Mouse (Mus musculus) cerebellum, adult 9-10 months (tissue): ENCODE measurements around the gene Rasl10b.

Experiments
- DNase-seq: peaks from one replicate; pipeline ENCODE4 v3.0.0; 2022

Rasl10b gene

DNA sequence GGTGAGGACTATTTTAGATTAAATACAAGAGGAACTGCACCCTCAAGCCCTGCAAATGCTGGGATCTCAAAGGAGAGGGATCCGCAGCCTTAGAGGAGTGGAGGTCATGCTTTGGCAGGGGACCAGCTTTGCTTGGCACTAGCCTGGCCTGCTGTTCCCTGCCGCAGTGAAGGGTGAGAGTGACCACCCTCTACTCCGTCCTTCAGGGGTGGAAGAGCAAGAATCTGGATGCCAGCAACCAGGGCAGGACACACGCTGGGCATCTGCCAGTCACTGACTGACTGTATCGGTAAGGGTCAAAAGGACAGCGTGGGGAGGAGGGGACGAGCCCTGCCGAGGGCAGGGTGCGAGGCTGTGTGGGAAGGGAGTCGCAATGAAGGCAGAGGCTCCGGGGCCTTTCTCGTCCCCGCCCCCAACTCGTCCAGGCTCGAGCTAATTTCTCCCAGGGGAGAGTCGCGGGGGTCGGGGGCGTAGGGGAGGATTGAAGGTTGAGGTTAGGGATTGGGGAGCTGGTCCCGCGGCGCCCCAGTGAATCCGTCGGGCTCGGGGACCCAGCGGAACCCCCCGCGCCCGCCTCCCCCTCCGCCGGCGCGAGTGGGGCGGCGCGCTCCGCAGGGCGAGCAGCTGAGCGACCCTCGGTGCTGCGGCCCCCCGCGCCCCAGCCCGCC lies at the start of gene Rasl10b:
Gene Rasl10b, plus strand, starts transcription at position 51 of the 668 bp plus-strand sequence.
- peak; percentile 68 for DNase-seq

DNA sequence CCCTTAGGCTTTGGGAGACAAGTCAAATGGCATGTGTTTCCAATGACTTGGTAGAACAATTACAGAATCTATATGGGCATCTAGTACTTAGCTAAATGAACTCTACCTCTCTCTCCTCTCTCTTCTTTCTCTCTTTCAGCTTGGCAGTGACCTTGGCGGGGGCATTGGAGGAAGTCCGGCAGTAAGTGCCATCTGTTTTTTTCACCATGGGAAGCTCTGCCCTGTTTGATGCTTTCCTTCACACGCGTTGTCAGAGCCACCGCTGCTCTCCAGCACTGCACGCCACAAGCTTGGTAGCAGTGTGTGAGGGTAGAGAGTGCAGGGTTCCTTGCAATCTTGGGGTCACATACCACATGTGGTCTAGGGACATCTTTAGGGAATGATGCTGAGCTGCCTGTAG lies 44.3 kb upstream of the Rasl10b start:
- peak; percentile 36 for DNase-seq

DNA sequence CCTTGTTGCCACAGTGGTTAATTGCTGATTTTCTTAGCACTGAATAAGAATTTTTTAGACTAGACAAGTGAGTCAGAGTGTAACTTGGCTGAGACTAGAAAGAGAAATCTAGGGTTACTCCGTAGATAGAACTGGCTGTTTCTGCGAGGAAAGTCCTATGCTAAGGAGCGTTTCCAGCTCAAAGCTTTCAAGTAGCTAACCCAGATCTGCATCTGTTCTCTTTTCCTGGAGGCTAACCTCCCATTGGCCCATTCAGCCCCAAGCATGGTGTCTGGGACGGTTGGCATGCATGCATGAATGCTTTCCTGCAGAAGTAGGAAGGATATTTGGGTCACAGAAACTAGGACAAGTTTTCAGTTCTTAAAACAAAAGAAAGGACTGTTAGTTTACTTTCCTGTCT lies 37.7 kb upstream of the Rasl10b start:
- peak; percentile 51 for DNase-seq

DNA sequence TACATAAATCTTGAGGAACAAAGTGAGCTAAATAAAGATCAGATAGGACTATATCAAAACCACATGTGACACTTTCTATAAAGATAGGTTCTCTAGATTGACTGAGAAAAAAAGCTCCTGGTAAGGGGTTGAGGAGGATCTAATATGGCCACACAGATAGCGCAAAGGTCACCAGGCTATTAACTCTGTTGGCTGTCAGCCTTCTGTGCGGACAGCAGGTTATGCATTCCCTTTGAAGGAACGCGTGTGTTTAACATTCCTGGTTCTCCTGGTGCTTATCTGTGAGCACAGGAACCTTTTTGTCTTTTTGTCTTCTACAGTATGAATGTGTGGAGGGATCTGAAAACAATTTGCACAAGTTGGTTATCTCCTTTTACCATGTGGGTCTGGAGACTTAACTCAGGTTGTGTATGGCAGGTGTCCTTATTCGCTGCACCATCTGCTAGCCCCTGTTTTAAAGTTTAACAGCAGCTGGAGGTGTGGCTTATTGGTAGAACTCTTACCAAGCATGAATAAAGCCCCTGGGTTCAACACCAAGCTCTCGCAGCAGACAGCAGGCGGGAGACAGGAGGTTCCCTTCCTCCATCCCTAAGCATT lies 29.1 kb upstream of the Rasl10b start:
- DNase-seq: no peak

DNA sequence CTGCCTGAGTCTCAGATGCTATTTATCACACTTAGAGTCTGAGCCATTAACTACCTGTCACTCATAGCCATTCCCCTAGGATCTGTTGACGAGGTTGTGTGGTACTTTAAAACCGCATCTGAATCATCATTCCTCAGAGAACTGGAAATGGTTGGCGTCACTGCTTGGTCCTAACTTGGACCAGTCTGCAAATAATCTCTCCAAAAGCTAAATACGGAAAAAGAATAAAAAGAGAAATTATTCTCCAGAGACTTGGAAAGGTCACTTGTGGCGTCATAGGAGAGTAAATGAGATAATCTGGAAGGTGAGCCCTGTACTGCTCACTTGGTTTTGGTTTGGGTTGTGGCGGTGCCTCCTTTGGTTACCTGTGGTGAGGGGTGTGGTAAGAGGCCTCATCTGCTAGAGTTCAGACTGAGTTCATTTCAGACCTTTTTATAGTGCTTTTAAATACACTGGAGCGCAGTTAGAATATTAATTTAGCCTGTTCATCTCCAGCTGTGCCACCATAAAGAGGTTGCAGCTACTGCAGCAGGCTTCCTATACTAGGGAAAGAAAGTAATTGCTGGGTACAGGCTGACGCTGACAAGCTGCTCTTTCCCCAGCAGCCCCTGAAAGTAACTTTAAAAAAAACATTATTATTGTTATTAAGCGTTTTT lies 25.9 kb upstream of the Rasl10b start:
- DNase-seq: no peak

DNA sequence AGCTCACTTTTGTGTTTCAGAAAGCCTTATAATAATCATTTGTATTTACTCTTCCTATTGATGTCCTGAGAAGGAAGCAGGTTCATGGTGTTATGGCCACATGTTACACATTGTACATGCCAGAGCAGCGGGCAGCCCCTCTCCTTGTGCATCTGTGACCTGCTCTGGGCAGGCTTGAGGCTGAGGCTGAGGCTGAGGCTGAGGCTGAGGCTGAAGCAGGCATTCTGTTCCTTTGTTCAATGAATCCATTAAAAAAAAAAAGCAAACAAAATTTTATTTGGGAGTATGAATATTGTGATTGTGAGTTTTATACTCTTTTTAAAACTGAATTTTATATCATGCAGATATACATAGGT lies 25.4 kb upstream of the Rasl10b start:
- DNase-seq: no peak

DNA sequence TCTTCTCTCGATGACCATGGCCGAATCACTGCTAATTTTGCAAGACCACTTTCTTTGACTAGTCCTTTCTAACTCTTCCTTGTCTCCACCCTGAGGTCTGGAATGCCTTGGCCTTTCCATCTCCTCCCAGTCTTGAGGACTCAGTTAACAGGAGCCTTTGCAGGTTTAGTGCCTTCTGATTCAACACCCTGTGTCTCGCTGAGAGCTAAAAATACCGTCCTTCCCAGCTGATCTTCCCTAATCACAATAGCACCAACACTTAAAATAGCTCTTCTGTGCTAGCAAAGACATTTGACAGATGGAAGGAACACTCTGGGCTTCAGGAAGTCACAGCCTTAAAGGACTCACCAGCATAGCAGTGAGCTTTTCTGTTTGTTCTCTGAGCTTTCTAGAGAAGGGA lies 15.9 kb upstream of the Rasl10b start:
- DNase-seq: peak; percentile 47

DNA sequence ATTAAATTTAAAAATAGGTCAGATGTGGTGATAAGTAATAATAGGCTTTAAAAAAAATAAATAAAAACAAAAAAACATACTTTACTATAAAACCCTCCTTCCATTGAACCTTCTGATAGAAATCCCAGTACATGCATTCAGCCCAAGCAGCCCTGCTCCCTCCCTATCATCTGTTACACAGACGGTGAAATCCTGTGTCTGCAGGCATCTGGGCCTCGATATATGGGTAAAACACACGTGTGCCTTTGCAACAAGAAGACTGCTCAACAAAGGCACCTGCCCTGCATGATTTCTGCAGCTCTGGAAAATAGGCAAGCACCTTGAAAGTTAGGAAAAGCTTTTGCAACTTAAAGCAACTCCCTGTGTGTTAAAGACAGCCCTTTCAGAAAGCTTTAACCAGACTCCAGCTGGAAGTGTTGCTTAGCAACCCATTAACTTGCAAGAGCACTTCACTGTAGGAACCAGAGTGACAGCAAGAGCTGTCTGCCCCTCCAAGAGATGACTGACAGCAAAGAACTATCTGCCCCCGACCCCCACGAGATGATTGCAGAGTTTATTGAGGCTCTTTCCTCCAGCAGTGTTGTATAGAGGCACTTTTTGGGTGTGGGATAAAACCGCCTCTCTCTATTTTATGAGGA lies 14.0 kb upstream of the Rasl10b start:
- DNase-seq: no peak

DNA sequence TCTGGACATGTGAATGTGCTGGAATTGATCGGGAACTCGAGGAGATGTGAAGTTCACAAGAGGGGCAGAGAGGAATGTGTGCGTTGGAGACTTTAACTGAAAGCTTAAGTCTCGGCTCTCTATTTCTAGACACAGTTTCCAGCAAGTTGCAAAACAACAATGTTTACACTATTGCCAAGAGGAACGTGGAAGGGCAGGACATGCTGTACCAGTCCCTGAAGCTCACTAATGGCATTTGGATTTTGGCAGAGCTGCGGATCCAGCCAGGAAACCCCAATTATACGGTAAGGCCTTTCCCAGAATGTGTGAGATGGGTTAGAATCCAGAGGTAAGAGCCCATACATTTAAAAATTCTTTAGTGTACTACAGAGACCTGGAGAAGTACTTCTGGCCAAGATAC lies 11.3 kb upstream of the Rasl10b start:
- DNase-seq: no peak

DNA sequence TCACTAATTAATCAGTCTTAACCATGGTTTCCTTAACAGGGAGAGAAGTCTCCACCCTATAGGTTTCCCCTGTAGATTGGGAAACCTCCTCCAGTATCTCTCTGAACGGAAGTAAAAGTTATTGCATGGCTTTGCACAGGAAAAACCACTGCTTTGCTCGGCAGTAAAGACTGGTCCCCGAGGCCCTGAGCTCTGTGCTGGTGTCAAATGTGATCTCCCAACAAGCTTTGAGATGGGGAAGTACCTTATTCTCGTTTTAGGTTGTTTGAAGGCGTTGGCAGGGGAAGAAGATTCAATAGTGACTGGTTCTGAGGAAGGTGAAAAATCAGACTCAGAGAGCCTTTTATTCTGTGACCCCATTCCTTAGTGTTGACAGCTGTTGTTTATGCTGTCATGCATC lies 10.2 kb upstream of the Rasl10b start:
- DNase-seq: no peak

DNA sequence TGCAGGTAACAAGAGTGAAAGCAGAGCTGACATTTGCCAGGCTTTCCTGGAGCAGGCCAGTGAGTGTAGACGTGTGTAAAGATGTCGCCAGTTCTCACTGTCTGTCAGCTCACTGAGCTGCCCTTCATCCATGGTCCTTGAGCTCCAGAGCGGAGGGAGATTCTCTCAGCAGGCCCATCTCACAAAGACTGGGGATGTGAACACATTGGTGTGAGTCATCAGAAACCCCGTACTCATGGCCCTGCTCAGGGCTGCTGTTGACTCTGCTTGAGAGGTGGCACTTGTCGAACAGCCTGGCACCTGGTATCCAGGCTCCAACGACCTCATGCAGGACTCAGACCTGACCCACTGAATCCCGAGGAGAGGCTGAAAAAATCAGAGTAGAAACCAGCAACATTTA lies 5.2 kb upstream of the Rasl10b start:
- no peak for DNase-seq

DNA sequence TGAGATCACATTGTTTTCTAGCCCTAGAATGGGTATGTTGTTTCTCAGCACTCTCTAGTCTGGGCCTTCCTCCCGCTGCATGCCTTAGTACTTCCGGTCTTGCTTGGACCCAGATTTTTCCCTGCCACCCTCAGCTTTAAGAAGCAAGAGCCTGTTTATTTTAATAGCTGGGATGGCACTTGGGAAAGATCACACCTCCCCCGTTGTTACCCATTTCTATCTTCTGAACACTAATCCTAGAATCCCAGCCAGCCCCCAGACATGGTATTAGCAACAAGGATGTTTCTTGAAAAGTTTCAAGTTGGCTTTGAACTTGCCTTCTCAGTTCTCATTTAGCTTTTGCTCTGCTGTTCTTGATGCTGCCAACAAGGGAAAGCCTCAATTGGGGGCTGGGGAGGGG lies 2.5 kb upstream of the Rasl10b start:
- DNase-seq: no peak

DNA sequence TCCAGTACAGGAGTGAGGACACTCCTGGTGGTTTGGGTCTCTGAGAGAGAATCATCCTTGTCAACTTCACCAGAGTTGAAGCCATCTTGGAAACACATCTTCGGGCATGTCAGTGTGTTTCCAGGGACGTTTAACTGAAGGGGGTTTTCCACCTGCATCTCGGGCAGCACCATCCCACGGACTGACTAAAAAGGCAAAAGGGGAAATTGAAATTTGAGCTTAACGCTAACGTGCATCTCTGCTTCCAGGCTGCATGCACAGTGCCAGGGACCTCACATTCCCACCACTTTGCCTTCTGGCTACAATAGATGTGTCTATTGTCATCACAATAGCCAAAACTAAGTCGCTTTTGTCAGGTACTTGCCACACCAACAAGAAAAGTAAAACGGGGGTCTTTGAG lies 695 bp upstream of the Rasl10b start:
- no peak for DNase-seq

DNA sequence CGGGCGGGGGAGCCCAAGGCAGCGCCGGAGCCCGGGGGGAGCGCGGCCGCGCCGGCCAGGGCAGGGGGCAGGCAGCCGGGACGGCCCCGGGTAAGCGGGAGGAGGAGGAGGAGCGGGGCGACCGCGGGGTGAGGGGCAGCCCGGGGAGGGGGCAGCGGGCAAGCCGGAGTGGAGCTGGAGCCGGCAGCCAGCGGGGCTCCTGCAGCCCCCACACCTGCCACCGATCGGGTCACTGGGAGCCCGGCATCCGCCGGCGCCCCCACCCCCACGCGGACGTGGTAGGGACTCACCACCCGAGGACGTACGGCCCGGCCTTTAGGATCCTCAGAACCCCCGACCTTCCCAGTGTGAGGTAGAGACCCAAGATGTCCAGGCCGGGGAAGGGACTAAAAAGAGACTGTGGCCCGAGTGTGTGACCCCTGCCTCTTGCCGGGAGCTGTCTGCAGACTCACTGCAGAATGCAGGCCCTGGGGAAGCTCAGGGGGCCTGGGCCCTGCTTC lies 905 bp downstream of the Rasl10b start:
- no peak for DNase-seq

DNA sequence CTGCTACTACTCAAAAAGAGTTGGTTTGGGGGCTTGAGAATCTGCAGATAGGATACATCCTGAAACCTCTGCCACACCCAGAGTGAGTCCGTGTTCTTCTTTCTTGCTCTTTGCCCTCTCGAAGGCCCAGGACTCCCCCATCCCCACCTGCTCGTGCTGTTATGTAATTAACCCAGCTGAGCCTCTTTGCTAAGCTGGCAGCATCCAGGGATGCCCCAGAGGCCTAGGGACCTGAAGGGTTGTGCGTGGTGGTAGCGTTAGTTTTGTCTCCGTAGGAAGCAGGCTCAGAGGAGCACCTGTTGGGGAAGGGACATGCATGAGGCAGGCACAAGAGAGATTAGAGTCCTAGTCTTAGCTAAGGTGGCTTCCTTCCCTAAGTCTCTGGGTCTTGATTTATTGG lies 1.6 kb downstream of the Rasl10b start:
- no peak for DNase-seq

DNA sequence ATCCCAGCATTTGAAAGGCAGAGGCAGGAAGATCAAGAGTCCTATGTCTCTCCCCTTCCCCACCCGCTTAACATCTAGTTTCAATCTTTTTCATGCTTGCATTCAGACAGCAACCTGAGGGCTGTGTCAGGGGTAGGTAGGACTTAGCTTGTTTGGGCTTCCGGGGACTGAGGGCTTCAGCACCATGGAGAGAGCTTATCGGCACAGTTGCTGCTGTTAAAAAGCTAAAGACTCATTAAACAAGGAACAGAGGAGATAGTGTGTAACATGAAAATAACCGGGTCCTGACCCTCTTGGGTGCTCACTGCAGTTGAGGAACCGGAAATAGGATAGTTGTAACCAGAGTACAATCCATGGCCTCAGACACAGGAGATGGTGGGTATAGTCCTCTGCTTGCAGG lies 8.1 kb downstream of the Rasl10b start:
- no peak for DNase-seq

DNA sequence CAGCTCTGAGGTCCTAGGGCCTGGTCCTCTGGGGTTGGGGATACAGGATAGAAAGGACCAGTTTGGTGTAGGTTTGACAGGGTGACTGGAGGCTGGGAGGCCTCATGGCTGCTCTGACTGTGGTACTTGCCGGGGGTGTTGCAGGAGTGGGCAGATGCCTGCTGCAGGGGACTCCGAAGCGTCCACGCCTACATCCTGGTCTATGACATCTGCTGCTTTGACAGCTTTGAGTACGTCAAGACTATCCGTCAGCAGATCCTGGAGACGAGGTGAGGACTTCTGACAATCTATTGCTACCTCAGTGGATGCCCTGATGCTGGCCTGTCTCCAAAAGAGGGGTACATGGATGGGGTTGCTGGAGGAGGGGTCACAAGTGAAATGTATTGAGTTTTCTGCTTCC lies 8.8 kb downstream of the Rasl10b start:
- no peak for DNase-seq

DNA sequence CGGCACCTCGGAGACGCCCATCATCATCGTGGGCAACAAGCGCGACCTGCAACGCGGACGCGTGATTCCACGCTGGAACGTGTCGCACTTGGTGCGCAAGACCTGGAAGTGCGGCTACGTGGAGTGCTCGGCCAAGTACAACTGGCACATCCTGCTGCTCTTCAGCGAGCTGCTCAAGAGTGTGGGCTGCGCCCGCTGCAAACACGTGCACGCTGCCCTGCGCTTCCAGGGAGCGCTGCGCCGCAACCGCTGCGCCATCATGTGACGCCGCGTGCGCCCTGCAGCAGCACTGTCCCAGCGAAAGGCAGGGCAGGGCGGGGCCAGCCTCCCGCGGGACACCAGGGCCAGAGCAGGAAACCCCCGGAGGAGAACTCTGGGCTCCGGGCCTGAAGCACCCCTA lies 9.6 kb downstream of the Rasl10b start:
- DNase-seq: no peak

DNA sequence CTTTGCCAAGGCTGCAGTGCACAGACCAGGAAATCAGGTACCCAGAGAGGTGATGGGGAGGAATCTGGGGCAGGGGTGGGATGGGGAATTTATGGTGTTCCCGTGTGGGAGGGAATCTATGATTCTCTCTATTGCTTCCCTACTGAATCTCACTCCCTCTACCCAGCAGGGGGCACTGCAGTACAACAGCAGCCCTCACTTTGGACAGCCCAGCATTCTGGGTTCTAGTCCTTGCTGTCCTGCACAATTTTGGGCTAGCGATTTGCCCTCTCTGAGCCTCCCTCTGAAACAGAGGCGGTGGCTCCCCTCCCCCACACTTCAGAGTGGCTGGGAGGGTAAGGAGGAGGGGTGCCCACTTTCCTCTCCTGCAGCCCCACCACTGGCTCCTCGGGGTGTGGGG lies 11.4 kb downstream of the Rasl10b start:
- no peak for DNase-seq

DNA sequence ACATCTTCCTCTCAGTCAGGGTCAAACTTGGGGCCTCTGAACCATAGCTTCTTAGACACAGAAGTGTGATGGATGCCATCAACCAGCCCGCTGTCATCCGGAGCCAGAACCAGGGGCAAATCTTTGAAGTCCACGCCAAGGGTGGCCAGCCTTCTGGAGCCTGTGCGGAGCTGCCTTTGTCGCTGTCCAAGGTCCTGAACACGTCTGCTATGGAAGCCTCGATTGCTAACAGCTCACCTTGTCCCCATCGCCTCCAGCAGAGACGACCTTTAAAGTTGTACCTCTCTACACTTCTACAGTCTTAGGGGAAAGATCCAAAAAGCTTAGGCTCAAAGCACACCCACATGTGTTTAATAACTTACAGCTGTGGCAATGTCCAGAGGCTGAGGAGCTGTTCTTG lies 12.4 kb downstream of the Rasl10b start:
- no peak for DNase-seq

DNA sequence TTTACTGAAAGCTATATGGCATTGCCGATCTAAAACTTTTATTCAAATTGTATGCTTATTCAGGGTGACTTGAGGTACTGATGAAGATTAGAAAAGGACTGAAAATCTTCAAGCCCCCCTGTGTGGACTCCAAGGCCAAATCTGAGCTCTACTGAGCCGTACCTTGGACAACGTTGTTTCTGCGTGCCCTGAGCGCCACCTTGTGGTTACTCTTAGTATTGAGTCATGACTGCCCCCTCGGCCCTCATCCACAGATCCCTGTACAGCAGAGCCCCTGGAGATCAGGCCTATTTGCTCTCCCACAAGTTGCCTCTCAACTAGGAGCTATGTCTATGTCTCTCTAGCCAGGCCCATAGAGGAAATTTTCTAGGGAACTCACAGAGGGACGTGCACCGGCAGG lies 15.7 kb downstream of the Rasl10b start:
- peak; percentile 86 for DNase-seq

DNA sequence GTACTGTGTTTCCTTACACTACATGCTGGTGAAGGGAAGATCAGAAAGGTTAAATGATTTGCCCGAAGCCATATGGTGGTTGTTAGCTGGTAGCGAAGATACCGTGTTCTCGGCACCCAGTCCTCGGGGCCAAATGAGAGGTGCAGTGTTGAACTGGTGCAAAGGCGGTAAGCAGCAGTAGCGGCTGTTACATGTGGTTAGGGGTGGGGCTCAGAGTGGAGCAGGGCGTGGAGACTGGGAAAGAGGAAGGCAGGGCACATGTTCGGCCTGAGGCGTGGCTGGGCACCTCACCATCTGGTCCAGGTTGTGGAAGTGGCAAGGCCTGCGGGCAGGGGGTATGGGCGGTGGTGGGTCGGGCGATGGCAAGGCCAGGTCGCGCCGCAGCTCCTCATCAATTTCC lies 18.0 kb downstream of the Rasl10b start:
- DNase-seq: no peak

DNA sequence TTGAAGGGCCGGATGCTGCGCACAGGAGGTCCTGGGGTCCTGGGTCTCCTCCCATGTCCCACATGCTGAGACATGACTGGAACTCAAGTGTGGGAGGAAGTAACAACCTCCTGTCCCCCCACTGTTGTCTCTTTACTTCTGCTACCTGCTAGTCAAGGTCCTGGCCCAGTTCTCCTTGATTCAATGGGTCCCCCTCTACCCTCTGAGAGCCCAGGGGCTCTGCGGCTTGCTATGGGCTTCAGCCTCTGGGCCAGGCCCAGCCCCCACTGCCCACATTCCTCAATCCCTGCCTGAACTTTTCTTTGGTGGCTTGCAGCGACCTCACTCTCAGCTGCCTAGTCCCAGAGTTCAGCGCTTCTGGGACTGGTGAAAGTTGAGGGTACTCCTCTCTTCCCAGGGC lies 20.4 kb downstream of the Rasl10b start, which contains the start of gene Gas2l2:
Gene Gas2l2, minus strand, starts transcription at position 101 of the 400 bp plus-strand sequence.
- DNase-seq: no peak

DNA sequence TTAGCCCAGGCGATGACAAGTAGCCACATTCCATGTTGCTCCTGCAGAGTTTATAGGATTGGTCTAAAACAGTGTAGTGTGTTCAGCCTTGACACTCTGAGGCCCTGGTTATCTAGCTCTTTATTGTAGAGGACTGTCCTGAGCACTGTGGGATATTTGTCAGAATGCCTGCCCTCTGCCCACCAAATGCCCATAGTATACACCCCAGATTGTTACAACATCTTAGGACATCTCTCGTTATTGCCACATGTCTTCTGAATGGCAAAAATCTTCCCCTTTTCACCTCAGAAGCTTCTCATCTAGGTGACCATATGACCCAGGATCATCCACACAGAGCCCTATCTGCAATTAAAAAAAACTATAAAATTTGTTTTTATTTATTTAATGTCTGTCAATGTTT lies 23.6 kb downstream of the Rasl10b start:
- no peak for DNase-seq
